Mouse (Mus musculus) CD4-positive, CD25-positive, alpha-beta regulatory T cell, adult 4 months (primary cell): ENCODE data around the gene 9830107B12Rik. TPM values are rescaled to one million over a fixed set of nuclear protein-coding genes. Genes with fewer than 3 reads are reported as not detected.

Source experiments
- ATAC-seq: one replicate; pipeline ENCODE4 v1.8.0; 2017
- polyA plus RNA-seq, 2 experiments: library from polyadenylated mRNA; unstranded; fragments of 100-300 nt; shearing (Covaris generic); gene quantifications; one replicate each; pipeline ENCODE4 v1.2.1; 2017

The 9830107B12Rik gene
- polyA plus RNA-seq, 2 experiments from 2014 or later = not detected

DNA sequence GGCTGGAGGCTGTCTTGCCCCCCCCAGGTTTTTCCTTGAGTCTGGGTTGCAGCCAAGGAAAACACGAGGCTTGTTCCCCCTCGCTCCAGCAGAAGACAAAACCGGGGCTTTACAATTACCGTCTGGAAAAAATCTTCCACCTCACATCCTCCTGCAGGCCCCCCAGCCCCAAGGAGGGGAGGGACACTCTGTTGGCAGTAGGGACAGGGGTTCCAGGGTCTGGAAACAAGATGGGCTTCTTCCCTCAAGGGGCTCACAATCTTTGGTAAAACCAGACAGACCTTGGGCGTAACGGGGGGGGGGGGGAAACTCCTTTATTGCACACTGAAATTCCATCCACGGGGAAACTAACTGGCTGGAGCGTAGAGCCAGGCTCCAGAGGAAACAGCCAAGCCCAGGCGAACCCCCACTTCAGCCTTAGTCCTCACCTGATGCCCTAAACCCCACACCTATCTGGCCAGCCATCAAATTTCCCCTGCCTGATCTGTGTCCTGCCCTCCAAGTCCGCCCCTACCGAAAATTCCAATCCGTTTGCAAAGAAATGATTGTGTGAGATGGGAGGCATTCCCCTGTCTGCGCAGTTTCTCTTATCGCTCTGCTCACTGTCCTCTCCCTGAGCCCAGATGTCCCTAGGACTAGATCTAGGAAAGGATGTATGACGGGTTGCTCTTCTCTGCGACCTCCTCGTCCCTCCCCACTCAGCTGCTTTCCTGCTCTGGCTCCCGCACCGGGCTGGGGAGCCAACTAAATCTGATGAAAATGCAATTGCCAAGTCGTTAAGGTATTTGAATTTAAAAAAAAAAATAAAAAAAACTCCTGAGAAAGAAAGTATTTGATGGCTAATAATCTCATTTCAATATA is 51.0 kb downstream of the 9830107B12Rik start:
- ATAC-seq = no peak

DNA sequence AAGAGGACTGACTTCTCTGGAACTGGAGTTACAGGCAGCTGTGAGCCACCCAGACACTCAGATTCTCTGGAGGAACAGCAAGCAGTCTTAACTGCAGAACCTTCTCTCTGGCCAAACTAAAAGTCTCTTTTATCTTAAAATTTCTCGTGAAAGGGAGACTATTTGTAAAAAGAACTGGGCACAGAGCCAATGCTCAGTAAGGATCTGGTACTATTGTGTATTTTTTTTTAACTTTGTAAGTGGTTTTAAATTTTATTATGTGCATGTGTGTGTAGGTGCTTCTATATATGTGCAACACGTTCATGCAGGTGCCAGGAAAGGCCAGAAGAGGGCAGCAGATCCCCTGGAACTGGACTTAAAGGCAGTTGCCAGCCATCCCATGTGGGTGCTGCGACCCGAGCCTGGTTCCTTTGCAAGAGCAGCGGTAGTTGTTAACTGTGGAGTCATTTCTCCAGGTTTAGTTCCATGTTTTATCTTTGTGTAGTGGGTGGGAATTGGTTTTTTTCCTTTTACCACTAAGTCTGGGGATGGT is 52.7 kb downstream of the 9830107B12Rik start:
- ATAC-seq = no peak

DNA sequence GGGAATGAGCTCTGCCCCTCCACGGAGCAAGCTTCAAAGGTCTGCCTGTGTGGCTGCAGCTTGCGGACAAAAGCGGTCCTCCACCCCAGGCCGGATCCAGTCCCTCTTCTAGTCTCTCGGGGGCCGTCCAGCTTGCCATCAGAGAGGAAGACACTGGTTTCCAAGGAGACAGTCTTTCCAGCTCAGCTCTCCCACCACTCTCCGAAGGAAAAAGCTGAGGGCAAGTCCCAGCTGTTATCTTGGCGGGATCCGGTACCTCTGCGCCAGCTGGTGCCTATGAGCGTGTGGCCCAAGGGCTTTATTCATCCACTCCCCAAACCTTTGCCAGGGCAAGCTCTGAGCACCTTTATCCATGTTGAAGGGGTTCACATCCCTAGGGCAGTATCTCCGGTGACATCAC is 55.8 kb downstream of the 9830107B12Rik start:
- ATAC-seq = no peak

DNA sequence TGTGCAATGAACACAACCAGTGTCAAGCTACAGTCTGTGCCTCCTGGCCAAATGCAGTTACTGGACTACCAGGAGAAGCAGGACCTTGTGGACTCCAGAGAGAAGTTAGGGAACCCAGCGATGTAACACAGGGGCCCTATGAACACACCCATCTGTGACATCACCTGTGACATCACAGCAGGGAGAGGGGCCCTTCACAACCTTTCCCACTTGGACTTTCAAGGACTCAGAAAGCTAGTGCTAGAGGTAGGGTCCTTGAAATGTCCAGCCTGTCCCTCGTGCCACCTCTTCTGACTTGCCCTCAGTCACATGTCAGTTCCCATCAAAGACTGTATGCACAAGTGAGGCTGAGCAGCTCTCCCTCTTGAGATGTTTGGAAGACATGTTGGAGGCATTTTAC is 56.6 kb downstream of the 9830107B12Rik start:
- no peak for ATAC-seq

DNA sequence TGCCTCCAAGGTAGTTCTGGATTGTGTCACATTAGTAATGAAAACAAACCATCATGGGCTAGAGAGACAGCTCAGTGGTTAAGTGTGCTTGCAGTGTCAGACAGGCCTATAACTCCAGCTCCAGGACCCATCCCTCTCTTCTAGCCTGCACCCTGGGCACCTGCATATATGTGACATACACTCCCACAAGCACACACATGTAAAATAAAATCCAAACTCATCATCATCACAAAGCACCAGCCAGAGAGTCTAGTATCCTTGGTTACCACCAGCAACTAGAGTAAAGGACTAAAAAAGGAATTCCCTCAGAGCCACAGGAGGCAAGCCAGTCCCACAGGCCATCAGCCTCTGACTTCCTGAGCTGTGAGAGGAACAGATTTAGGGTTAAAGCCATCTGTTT is 57.0 kb downstream of the 9830107B12Rik start, which contains the start of gene 1700067P10Rik:
Gene 1700067P10Rik (plus strand): TSS at position 301 of the 400 bp plus-strand sequence.
- no peak for ATAC-seq

DNA sequence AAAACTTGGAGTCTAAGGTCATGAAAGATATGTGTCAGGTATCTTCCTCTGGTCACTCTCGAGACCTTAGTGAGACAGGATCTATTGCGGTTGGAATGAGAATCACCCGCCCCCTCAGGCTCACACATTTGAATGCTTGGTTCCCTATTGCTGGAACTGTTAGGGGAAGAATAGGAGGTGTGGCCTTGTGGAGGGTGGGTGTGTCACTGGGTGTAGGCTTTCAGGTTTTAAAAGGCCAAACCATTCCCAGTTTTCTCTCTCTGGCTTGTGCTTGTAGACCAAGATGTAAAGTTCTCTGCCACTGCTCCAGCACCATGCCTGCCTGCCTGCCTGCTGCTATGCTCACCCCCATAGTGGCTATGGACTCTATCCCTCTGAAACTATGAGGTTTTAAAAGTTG is 65.4 kb downstream of the 9830107B12Rik start:
- ATAC-seq = no peak

Other genes with a start within 250 kb of the 9830107B12Rik start
- gene Foxp4, start 221.6 kb downstream of the 9830107B12Rik start, polyA plus RNA-seq = 1 to 10 TPM; 2.1 to 4.4 TPM
- not detected for gene 1700122O11Rik, start 108.0 kb downstream of the 9830107B12Rik start, polyA plus RNA-seq
- not detected for gene 1700067P10Rik, start 56.9 kb downstream of the 9830107B12Rik start, polyA plus RNA-seq
- gene A530064D06Rik, start 21.0 kb upstream of the 9830107B12Rik start, polyA plus RNA-seq = not detected
- not detected for gene Trem1, start 86.5 kb upstream of the 9830107B12Rik start, polyA plus RNA-seq
- gene Trem3, start 101.5 kb upstream of the 9830107B12Rik start, polyA plus RNA-seq = not detected
- gene Treml4, start 118.0 kb upstream of the 9830107B12Rik start, polyA plus RNA-seq = 1 to 10 TPM in 1 of 2 experiments, under 1 TPM in 1; 0.87 to 1.8 TPM
- gene Treml2, start 153.2 kb upstream of the 9830107B12Rik start, polyA plus RNA-seq = 10 to 100 TPM; 13.2 to 16.8 TPM
- 1 to 10 TPM; 1.8 to 2.5 TPM for gene B430306N03Rik, start 169.9 kb upstream of the 9830107B12Rik start, polyA plus RNA-seq
- not detected for gene Trem2, start 200.1 kb upstream of the 9830107B12Rik start, polyA plus RNA-seq
- not detected for gene Treml1, start 213.6 kb upstream of the 9830107B12Rik start, polyA plus RNA-seq